Mouse (Mus musculus): Measurements from ENCODE around the gene Abhd2. TPM values are rescaled to one million over a fixed set of nuclear protein-coding genes. Genes with fewer than 3 reads are reported as not detected.
A peak's percentile ranks its signal among the peaks of the same experiment; 100 is the strongest.

The Abhd2 gene
- polyA plus RNA-seq, 1 experiment from 2014 or later: 9.6 TPM

DNA sequence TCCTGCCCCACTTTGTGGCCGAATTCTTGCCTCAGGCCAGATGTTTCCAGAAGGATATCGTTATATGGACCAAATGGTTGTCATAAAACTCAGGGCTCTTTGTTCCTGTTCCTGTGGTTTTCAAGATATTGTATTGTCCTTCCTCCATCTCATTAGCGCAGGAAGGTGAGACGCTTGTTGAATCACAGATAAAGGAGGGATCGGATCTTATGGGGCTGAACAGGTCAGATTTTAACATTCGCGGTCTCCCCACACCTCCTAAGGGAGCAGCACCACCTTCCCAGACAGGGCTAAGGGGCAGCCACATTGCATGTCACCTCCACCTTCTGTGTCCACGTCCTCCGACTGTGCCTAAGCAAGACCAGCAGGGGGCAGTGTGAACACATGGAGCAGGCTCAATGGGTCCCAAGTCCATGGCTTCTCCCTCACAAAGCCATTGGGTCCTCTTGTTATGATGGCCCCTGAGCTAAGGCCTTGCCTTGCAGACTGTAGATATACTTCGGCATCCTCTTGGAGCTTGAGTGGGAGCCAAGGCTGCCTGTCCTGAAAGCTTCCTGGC, 98.4 kb downstream of the Abhd2 start:
- Histone ChIP-seq H3K4me3 (no peak overlapping the region), H3K27ac (no peak overlapping the region), H3K4me1 (peaks cover 8% of the 10 kb centered on the region), H3K4me2 (no peak overlapping the region), H3K27me3 (no peaks in the 10 kb centered on the region), H3K9ac (no peak overlapping the region), H3K36me3 (no peaks in the 10 kb centered on the region), H3K9me3 (no peaks in the 10 kb centered on the region)
- 24% methylated on average over 10 of the region's 10 CpGs for WGBS
- ATAC-seq (ENCODE audit: insufficient number of reproducible peaks, low FRiP score, low TSS enrichment, low read depth): no peak

DNA sequence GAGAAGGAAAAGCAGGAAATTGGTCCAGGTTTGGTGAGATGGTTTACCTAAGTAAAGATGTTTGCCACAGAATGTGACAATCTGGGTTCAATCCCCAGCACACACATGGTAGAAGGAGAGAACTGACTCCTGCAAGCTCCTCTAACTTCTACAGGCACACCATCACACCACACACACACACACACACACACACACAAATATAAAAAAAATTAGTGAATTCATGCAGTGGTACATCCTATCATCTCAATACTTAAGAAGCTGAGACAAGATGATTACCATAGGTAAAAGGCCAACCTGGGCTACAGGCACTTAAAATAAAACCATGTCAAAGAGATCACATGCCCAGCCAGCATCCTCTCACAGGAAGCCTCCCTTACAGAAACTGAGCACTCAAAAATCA, 101.0 kb downstream of the Abhd2 start:
- Histone ChIP-seq H3K4me3 (no peak overlapping the region), H3K9ac (no peak overlapping the region), H3K36me3 (no peaks in the 10 kb centered on the region), H3K9me3 (no peaks in the 10 kb centered on the region), H3K4me2 (no peak overlapping the region), H3K27ac (no peak overlapping the region), H3K27me3 (no peaks in the 10 kb centered on the region), H3K4me1 (peaks cover 8% of the 10 kb centered on the region)
- no peak for ATAC-seq (ENCODE audit: insufficient number of reproducible peaks, low FRiP score, low TSS enrichment, low read depth)

DNA sequence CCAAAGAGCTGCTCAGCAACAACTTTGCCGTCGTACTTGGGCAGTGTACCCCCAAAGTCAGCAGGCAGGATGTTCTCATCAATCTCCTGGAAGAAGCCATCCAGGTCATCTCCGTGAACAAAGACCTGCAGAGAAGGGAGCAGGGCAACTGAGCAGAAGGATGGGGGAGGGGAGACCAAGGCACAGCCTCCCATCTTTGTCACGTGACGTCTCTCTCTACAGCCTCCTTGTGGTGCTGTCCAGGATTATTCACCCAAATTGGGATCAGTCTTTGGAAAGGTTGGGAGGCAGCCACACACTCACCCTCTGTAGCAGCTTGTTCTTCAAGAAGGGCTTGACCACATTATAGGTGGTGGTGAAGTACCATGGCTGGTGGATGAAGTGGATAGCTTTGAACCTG, 102.6 kb downstream of the Abhd2 start:
- Histone ChIP-seq H3K27me3 (no peaks in the 10 kb centered on the region), H3K4me3 (no peak overlapping the region), H3K9me3 (no peaks in the 10 kb centered on the region), H3K36me3 (no peaks in the 10 kb centered on the region), H3K4me1 (peaks cover 8% of the 10 kb centered on the region), H3K4me2 (no peak overlapping the region), H3K27ac (no peak overlapping the region), H3K9ac (no peak overlapping the region)
- 80% methylated on average over 5 of the region's 5 CpGs for WGBS
- ATAC-seq (ENCODE audit: insufficient number of reproducible peaks, low FRiP score, low TSS enrichment, low read depth): no peak

DNA sequence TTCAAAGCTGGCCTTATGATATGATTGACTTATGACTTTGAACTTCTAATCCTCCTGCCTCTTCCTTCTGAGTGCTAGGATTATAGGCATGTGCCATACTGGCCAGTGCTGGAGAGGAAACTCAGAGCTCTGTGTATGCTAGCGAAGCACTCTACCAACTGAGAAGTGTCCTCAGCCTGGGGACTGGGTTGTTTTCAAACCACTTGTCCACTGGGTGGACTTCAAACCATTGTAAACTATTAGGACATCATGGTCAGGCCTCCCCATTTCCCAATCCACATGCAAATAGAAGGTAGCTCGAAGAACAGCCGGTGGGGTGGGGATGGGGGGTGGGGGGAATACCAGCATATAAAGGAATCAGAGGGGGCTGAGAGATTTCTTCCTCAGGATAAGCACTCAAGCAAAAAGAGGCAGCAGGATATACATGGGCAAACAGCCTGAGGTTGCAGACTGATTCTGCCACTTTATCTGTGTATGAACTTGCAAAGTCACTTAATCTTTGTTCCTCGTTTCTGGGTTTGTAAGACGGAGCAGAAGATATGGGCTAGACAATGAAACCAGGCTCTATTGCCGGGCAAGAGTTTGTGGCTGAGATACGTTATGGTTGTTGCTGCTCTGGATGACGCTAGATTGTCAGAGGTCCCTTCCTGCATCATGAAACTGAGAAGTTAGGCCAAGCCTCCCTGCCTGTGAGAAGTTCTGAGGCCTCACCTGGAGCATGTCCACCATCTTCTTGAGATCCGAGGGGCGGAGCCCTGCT, 103.7 kb downstream of the Abhd2 start:
- no peaks in the 10 kb centered on the region for H3K27me3 ChIP-seq
- H3K4me3 ChIP-seq: no peak overlapping the region
- H3K36me3 ChIP-seq: no peaks in the 10 kb centered on the region
- ATAC-seq (ENCODE audit: insufficient number of reproducible peaks, low FRiP score, low TSS enrichment, low read depth): no peak
- 89% methylated on average over 10 of the region's 10 CpGs for WGBS
- H3K9ac ChIP-seq: no peak overlapping the region
- H3K9me3 ChIP-seq: no peaks in the 10 kb centered on the region
- H3K4me2 ChIP-seq: no peak overlapping the region
- no peak overlapping the region for H3K27ac ChIP-seq
- H3K4me1 ChIP-seq: peaks cover under 1% of the 10 kb centered on the region; the same call in 1 of the 2 replicates

DNA sequence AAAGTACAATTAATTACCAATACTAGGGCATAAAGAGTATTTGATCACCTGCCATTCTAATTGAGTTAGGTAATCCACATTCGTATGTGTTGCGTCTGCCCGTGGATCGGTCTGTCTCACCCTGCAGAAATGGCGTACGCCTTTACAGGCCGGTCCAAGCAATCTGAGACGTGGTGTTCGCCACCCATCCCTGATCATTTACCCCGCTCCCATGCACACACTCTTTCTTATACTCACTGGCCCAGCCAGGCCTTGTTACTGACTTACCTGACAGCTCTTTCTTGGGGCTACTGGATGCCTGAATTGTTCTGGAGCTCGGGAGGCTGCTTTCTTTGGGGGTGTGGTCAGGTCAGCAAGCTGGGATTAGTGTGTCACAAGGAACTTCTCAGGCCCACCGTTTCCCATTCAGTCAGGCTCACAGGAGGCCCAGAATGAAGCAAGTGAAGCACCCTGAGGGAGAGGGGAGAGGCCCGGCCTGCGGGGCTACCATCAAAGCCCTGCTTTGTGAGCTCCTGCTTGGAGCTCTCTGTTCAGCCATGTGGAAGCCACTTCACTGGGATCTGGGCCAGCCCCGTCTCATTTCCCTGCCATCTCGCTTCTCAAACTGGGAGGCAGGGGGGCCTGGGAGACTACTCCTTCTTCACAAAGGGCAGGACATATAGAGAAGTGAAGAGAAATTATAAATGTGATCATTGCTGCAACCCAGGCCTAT, 113.6 kb downstream of the Abhd2 start, which contains the start of gene Rlbp1:
Gene Rlbp1, minus strand, starts transcription at position 627 of the 712 bp plus-strand sequence.
- peak within 1 kb of the TSS; percentile 19; the same call in 1 of the 2 replicates for H3K27ac ChIP-seq
- H3K4me2 ChIP-seq: no peak within 1 kb of the TSS
- H3K9ac ChIP-seq: no peak within 1 kb of the TSS
- no peaks in the 10 kb centered on the region for H3K27me3 ChIP-seq
- peaks cover 10% of the 10 kb centered on the region; the same call in 1 of the 2 replicates for H3K4me1 ChIP-seq
- H3K36me3 ChIP-seq: no peaks in the 10 kb centered on the region
- no peak within 1 kb of the TSS for H3K4me3 ChIP-seq
- H3K9me3 ChIP-seq: no peaks in the 10 kb centered on the region
- 68% methylated on average over 16 of the region's 16 CpGs for whole genome bisulfite sequencing
- no peak for ATAC-seq (ENCODE audit: insufficient number of reproducible peaks, low FRiP score, low TSS enrichment, low read depth)

DNA sequence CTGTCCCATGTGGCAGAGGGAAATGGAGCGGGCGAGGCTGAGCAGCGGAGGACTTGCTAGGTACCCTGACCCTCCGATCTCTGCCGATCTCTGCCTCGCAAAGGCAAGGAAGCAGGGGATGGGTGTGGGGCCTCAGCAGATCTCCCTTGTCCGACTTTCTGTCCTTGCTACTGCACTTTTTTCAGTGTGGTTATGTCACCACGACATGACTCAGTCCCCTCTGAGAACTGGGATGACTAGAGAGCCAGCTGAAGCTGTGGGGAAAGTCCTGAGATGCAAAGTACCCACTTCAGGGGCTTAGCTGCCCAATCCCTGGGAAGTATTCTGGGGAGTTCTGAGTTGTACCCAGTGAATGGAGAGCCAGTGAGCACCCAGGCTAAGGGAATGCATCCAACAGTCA, 114.1 kb downstream of the Abhd2 start:
- H3K27me3 ChIP-seq: no peaks in the 10 kb centered on the region
- H3K36me3 ChIP-seq: no peaks in the 10 kb centered on the region
- H3K4me3 ChIP-seq: no peak overlapping the region
- H3K4me1 ChIP-seq: peaks cover 10% of the 10 kb centered on the region; the same call in 1 of the 2 replicates
- WGBS: 77% methylated on average over 8 of the region's 8 CpGs
- H3K27ac ChIP-seq: peak overlapping the region; percentile 19; the same call in 1 of the 2 replicates
- H3K9me3 ChIP-seq: no peaks in the 10 kb centered on the region
- H3K9ac ChIP-seq: no peak overlapping the region
- H3K4me2 ChIP-seq: no peak overlapping the region
- ATAC-seq (ENCODE audit: insufficient number of reproducible peaks, low FRiP score, low TSS enrichment, low read depth): no peak

DNA sequence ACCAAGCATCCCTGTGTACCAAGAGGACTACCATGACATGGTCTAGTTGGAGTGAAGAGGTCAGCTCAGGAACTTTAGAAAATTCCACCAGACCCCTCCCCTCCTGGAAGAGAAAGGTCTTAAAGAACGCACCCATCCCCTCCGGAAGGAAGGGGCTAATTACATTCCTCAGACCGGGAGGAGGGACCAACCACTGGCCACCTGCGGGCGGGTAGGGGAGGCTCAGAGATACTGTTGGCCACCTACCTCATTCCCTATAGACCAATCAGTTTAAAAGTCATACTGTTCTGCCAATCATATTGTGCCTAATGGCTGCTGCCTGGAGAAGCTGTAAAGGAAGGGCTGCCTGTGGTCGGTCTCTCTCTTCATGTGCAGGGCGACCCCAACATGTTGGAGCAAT, 115.0 kb downstream of the Abhd2 start:
- no peak for ATAC-seq (ENCODE audit: insufficient number of reproducible peaks, low FRiP score, low TSS enrichment, low read depth)
- peaks cover 17% of the 10 kb centered on the region for H3K4me1 ChIP-seq
- no peak overlapping the region for H3K27ac ChIP-seq
- H3K4me3 ChIP-seq: no peak overlapping the region
- H3K36me3 ChIP-seq: no peaks in the 10 kb centered on the region
- 35% methylated on average over 7 of the region's 7 CpGs for WGBS
- no peaks in the 10 kb centered on the region for H3K9me3 ChIP-seq
- no peak overlapping the region for H3K9ac ChIP-seq
- H3K27me3 ChIP-seq: no peaks in the 10 kb centered on the region
- H3K4me2 ChIP-seq: no peak overlapping the region

DNA sequence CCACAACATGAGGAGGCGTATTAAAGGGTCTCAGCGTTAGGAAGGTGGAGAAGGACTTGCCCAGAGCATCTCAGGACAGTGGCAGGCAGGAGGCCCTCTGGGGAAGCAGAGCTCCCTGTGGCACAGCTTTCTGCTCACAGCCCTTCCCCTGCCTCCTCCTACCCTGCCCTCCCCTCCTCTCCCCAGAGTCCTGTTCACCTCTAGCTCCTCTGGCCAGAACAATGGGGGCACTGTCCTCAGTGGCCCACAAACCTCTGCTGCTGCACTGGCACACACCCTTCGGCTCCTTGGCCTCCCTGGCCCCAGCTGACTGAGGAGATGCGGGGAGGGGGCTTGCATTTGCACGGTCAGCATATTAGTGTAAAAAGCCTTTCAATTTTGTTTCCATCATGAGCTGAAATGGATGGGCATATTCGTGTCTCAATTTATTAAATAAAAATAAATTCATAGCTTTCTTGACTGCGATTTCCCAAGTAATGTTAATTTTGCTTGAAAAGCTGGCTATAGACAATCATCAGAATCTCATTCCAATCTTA, 115.7 kb downstream of the Abhd2 start:
- Histone ChIP-seq H3K4me2 (no peak overlapping the region), H3K4me1 (peaks cover 18% of the 10 kb centered on the region), H3K27me3 (no peaks in the 10 kb centered on the region), H3K4me3 (no peak overlapping the region), H3K36me3 (no peaks in the 10 kb centered on the region), H3K9me3 (no peaks in the 10 kb centered on the region), H3K27ac (no peak overlapping the region), H3K9ac (no peak overlapping the region)
- ATAC-seq (ENCODE audit: insufficient number of reproducible peaks, low FRiP score, low TSS enrichment, low read depth): 0 out of 2 replicates have a peak, but pooled peaks have one; percentile 20
- WGBS: 77% methylated on average over 7 of the region's 7 CpGs

DNA sequence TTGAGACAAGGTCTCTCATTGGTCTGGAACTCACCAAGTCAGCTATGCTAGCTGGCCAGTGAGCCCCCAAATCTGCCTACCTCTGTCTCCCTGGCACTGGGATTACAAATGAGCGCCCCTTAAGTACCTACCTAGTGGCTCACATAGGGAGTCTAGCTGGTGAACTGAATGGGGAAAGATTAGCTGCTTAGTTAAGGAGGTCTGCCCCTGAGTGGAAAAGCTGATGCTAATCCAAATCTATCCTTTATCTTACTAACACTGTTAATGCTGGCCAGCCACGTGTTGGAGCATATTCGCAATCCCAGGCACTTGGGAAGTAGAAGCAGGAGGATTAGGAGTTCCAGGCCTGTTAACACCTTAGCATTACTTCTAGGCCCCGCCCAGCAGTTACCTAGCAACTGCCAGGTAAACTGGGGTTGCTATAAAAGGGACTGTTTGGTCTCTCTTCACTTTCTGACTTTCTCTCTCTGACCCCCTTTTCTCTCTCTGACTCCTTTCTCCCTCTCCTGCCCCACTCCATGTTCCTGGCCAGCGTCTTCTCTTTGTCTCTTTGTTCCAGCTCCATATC, 117.2 kb downstream of the Abhd2 start:
- H3K27me3 ChIP-seq: no peaks in the 10 kb centered on the region
- H3K4me3 ChIP-seq: no peak overlapping the region
- H3K36me3 ChIP-seq: no peaks in the 10 kb centered on the region
- WGBS: 60% methylated on average over 5 of the region's 5 CpGs
- H3K4me2 ChIP-seq: no peak overlapping the region
- peaks cover 18% of the 10 kb centered on the region for H3K4me1 ChIP-seq
- no peak overlapping the region for H3K9ac ChIP-seq
- no peak for ATAC-seq (ENCODE audit: insufficient number of reproducible peaks, low FRiP score, low TSS enrichment, low read depth)
- H3K27ac ChIP-seq: 0 out of 2 replicates have a peak overlapping the region, but pooled peaks have one; percentile 11
- no peaks in the 10 kb centered on the region for H3K9me3 ChIP-seq

DNA sequence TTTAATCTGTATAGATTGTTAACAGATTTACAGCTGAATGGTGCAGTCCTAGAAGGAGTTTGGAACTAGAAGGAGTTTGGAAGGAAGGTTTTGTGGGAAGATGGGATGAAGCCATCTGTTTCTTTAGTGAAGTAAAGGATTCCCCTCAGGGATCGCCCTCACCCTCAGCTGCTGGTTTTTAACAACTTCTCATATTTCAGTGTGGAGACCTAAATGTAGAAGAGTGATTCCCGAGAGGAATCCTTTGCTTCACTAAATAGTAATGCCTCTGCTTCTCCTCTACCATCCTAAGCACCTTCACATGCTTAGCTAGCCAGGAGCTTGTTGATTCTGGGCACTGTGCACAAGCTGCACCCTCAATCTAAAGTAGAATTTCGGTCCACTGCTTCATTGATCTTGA, 118.5 kb downstream of the Abhd2 start:
- H3K9ac ChIP-seq: peak overlapping the region; percentile 55
- no peaks in the 10 kb centered on the region for H3K36me3 ChIP-seq
- H3K4me1 ChIP-seq: peaks cover 18% of the 10 kb centered on the region
- ATAC-seq (ENCODE audit: insufficient number of reproducible peaks, low FRiP score, low TSS enrichment, low read depth): no peak
- peak overlapping the region; percentile 98 for H3K4me2 ChIP-seq
- H3K27ac ChIP-seq: peak overlapping the region; percentile 95
- no peaks in the 10 kb centered on the region for H3K9me3 ChIP-seq
- H3K4me3 ChIP-seq: peak overlapping the region; percentile 60
- H3K27me3 ChIP-seq: no peaks in the 10 kb centered on the region
- 2% methylated on average over 3 of the region's 3 CpGs for WGBS

DNA sequence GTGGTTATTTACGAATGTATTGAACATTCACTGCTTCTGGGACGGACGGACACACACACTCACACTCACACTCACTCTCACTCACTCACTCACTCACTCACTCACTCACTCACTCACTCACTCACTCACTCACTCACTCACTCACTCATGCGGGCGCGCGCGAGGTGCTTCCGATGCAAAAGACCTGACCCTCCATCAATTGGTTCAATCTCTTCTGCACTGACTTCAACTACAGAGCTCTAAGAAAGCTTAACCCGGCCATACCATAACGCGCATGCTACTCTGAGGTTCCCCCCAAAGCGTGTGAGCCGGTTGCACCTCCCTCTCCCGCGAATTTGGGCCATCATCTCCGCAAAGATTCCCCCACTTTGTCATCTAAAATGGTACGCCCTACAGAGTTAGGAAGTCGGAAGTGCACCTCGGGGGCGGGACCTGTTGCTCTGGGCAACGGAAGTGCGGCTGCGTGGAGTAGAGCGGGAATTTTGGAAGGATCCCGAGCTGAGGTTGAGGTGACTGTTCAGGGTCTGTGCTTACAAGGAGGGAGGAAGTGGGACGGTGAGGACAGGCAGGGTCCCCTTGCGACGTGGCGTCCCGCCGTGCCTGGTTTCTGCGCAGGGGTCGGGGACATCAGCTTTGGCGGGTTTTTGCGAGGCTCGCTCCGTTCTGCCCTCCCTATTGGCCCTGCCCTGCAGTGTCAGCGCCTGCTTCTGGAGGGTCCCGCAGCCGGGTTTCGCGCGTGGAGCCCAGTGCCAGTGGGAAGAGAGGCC, 119.1 kb downstream of the Abhd2 start, which contains the start of gene Fanci:
Gene Fanci, plus strand, starts transcription at position 47 of the 767 bp plus-strand sequence.
- Histone ChIP-seq H3K27ac (peak within 1 kb of the TSS; percentile 95), H3K4me2 (peak within 1 kb of the TSS; percentile 98), H3K4me3 (peak within 1 kb of the TSS; percentile 60), H3K4me1 (peaks cover 13% of the 10 kb centered on the region), H3K9ac (peak within 1 kb of the TSS; percentile 55), H3K27me3 (no peaks in the 10 kb centered on the region), H3K9me3 (no peaks in the 10 kb centered on the region), H3K36me3 (no peaks in the 10 kb centered on the region)
- peak; percentile 90 for ATAC-seq (ENCODE audit: insufficient number of reproducible peaks, low FRiP score, low TSS enrichment, low read depth)
- under 1% methylated on average over 44 of the region's 44 CpGs for WGBS

Measured in limb, embryonic 15.5 days (tissue).